Mouse (Mus musculus) adrenal gland, postnatal 10 days (tissue): Measurements from ENCODE around the gene Gpx8. TPM values are rescaled to one million over a fixed set of nuclear protein-coding genes. Genes with fewer than 3 reads are reported as not detected.
"Not testable (repeated sequence)": the region's sequence is repeated elsewhere in the genome, so short reads cannot be mapped to it uniquely, and the experiment has no call there.

Experiments used
- DNase-seq: peaks from one replicate; pipeline ENCODE4 v3.0.0; 2021; ENCODE audit warnings: mixed read lengths
- microRNA-seq: library from miRNA; unstranded; fragments of <30 nt; microRNA quantifications from one replicate; pipeline ENCODE4 v1.2.0, GENCODE M21; 2021
- total RNA-seq, 2 experiments: library from RNA; stranded (reverse); gene quantifications; 2 replicates each; pipeline ENCODE4 v1.2.3; 2021

Gene Gpx8
- total RNA-seq, 2 experiments from 2014 or later, result 66.0 to 77.3 TPM

- DNase-seq, result no peak
Measured at GRCm38 (mm10) chr13:113023274-113024143, 22.7 kb downstream of the Gpx8 start.

DNA sequence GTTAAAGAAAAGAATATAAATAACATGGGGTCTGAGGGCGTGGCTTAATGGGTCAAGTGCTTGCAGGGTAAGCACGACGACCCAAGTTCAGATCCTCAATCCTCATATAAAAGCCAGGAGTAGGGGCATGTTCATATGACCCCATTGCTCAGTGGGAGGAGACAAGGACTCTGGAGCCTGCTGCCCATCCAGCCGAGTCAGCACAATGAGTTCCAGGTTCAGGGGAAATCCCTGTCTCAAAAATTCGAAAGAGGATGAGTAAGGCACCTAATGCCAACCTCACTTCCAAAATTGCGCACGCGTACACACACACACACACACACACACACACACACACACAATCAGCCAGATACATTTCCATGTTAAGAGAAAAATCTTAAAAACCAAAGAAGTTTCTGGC lies 23.7 kb downstream of the Gpx8 start:
- no peak for DNase-seq

- no peak for DNase-seq
Measured at GRCm38 (mm10) chr13:113021521-113021920, 24.7 kb downstream of the Gpx8 start.

GRCm38 (mm10) chr13:113013174-113013953 lies 32.8 kb downstream of the Gpx8 start:
- DNase-seq, result not testable (repeated sequence)

DNA sequence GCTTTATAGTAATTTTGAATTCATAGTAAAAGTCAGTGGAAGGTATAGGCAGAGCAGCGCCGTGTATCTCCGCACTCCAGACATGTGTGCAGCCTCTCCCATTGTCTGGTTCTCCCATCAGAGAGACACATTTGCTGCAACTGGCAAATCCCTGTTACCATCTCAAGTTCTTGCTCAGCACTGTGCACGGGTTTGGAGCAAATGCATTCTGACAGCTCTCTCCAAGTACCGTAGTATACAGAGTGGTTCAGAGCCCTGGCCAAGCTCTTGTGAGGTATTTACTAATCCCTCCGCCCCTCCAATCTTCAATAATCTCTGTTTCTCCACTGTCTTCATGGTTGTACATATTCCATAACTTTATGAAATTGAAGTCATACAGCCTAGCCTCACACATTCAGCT lies 33.5 kb downstream of the Gpx8 start:
- DNase-seq, result no peak

DNA sequence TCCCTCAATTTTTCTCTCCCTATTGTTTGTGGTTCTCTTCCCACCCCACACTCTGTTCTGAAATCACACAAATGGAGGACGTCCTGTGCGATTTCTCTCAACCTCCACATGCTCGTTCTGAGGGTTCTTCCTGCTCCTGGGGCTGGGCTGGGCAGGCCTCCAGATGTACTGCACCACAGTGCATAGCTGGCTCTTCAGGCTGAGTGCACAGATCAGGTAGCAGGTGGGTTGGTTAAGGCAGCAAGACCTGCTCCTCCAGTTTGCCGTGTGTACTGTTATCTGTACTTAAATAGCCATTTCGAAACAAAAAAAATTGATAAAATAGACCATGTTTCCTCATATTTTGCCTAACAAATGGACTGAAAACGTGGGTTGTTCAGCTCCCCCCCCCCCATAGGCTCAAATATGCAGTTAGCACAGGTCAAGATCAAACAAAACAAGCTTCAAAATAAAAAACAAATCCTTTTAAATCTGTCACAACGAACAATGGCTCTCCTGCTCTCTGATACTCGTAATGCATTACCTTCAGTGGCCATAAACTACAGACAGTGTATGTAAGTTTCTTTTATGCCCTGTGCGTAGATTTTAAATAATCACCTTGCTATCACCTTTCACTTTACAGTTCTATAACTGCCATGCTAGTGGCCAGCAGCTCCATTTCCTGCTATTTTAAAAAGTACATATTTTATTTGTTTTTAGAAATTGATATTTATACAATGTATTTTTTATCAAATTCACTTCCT lies 45.5 kb downstream of the Gpx8 start:
- DNase-seq, result no peak

- DNase-seq, result no peak
Measured at GRCm38 (mm10) chr13:113000090-113000489, 46.1 kb downstream of the Gpx8 start.

DNA sequence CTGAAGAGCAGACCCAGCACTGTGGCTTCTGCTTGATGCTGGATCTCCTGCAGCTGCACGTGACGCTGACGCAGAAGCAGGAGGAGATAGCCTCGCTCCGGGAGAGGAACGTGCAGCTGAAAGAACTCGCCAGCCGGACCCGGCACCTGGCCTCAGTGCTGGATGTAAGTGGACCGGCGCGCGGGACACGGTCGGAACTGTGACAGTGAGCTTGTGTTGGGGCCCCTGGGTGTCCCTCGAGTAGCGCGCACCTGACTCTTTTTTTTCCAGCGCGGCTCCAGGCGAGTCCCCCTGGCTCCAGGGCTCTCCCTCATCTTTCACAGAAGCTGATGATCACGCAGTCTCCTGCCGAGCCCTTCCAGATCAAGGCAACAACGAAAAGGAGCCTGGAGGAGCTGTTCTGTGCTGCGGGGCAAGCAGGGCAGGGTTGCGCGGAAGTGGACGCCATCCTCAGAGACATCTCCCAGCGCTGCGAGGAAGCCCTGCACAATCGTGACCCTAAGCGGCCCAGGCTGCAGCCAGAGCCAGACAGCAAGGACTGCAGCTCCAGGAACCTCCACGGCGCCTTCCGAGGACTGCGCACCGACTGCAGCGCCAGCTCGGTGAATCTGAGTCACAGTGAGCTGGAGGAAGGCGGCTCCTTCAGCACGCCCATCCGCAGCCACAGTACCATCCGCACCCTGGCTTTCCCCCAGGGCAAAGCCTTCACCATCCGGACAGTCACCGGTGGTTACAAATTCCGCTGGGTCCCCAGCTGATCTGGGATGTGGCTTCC lies 47.6 kb downstream of the Gpx8 start:
- DNase-seq, result peak; percentile 52

DNA sequence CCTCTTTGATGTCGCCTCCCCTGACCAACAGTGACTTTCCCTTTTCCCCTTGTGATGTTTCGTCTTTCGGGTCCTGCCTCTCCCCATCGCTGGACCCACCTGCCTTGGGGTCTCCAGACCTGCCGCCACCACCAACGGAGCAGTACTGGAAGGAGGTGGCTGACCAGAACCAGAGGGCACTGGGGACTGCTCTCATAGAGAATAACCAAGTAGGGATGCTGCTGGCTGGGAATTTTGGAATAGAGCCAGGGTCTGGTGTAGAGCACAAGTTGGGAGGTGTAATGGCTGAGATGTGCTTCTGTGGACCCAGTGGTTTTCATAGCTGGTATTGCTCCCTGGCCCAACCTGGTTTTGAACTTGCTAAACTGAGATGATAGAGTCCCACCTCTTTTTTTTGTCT lies 48.8 kb downstream of the Gpx8 start:
- no peak for DNase-seq

- DNase-seq, result no peak
Measured at GRCm38 (mm10) chr13:112996407-112996806, 49.8 kb downstream of the Gpx8 start.

- DNase-seq, result peak; percentile 77
Measured at GRCm38 (mm10) chr13:112994191-112994590, 52.0 kb downstream of the Gpx8 start.

DNA sequence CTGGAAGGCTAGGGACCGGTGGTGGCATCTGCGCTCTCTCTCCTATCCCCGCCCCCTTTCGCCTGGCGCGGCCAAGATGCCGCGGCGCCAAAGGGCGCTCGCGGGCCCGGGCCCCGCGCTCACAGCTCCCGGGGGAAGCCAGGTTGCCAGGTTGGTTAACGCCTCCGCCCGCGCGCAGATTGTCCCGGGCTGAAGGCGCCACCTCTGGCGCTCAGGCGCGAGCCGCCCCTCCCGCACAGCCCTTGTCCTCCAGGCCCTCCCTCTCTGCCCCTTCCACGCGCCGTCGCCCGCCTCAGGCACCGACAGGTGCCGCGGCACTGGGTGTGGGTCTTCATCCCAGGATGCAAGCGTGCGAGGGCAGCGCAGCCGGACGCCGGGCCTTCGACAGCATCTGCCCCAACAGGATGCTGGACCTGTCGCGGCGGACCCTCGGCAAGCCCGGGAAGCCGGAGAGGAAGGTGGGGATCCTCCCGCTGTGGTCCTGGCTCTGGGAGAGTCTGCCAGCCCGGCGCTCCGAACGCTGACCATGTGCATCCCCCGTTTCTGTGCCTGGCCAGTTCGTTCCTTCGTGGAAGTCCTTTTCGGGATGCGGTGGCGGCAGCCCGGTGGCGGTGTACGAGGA lies 52.6 kb downstream of the Gpx8 start, which contains the start of gene Mcidas:
Gene Mcidas, plus strand, starts transcription at position 315 of the 622 bp plus-strand sequence.
- peak; percentile 59 for DNase-seq

Small RNA genes lying within 50 kb of the gene (microRNA-seq; reads per million reads assigned to microRNA genes)
- gene Mir449a (93.7 reads per million, percentile 44 among the genes with 10 or more reads in this experiment), gene Mir449b (not detected), gene Mir449c (not detected)

Other genes with a start within 250 kb of the Gpx8 start
- gene Plpp1, start 245.6 kb downstream of the Gpx8 start, total RNA-seq, result 100 to 1,000 TPM; 137 to 155 TPM
- gene Mtrex, start 119.0 kb downstream of the Gpx8 start, total RNA-seq, result 10 to 100 TPM; 34.9 to 38.7 TPM
- 10 to 100 TPM; 12.5 to 13.0 TPM for gene Dhx29, start 119.0 kb downstream of the Gpx8 start, total RNA-seq
- gene Ccno, start 58.6 kb downstream of the Gpx8 start, total RNA-seq, result 1 to 10 TPM in 1 of 2 experiments, under 1 TPM in 1; 0.30 to 1.2 TPM
- gene Mcidas, start 52.6 kb downstream of the Gpx8 start, total RNA-seq, result not detected
- gene Cdc20b, start 11.3 kb downstream of the Gpx8 start, total RNA-seq, result not detected
- under 1 TPM; 0.51 to 0.82 TPM for gene Gzma, start 54.6 kb upstream of the Gpx8 start, total RNA-seq
- gene Esm1, start 163.2 kb upstream of the Gpx8 start, total RNA-seq, result 1 to 10 TPM; 5.6 to 6.3 TPM
- gene Gzmk, start 179.5 kb upstream of the Gpx8 start, total RNA-seq, result not detected
- 1 to 10 TPM; 2.3 to 4.7 TPM for gene BC067074, start 246.7 kb upstream of the Gpx8 start, total RNA-seq